Mouse (Mus musculus): Measurements from ENCODE around the gene Rpn1.
"Not testable (repeated sequence)": the region's sequence is repeated elsewhere in the genome, so short reads cannot be mapped to it uniquely, and the experiment has no call there.

Gene Rpn1

GRCm38 (mm10) chr6:88121781-88122180 is 37.5 kb downstream of the Rpn1 start:
- no peaks in the 10 kb centered on the region for H3K36me3 ChIP-seq (ENCODE audit: control insufficient read depth, insufficient read depth, low read length, poor library complexity, severe bottlenecking)
- H3K27me3 ChIP-seq (ENCODE audit: control insufficient read depth, insufficient read depth, low read length, poor library complexity, severe bottlenecking), result no peaks in the 10 kb centered on the region
- DNase-seq (ENCODE audit: low read depth, low spot score), result no peak

DNA sequence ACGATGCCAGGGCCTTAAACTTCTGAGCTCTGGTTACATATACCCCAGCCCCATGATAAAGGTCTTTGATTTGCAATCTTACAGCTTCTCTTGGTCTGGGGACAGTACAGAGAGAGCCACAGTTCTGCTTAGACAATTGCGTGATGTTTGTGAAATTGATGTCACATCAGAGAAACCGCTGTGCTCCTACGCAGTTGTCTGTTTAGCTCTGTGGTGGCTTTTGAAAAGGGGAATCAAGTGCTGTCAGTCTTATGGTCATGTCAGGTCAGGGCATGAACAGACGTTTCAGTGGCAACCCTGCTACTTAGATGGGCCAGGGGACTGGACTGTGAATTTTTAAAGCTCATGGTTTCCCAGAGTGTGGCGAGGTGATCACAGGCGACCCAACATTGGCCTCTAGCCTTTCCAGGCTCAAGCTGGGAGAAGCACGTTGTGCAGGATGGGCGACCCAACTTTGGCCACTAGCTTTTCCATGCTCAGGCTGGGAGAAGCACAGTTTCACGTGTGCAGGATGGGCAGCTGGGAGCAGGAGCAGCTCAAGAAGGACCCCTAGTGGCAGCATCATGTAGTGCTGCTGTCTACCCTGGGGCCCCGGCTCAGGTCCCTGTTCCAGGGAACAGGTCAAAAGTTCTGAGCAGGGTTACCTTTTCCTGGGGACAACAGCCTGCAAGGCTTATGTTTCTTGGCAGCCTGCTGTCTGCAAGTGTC is 39.0 kb downstream of the Rpn1 start:
- DNase-seq (ENCODE audit: low read depth, low spot score), result no peak
- Histone ChIP-seq H3K27me3 (ENCODE audit: control insufficient read depth, insufficient read depth, low read length, poor library complexity, severe bottlenecking) (no peaks in the 10 kb centered on the region), H3K36me3 (ENCODE audit: control insufficient read depth, insufficient read depth, low read length, poor library complexity, severe bottlenecking) (no peaks in the 10 kb centered on the region)

DNA sequence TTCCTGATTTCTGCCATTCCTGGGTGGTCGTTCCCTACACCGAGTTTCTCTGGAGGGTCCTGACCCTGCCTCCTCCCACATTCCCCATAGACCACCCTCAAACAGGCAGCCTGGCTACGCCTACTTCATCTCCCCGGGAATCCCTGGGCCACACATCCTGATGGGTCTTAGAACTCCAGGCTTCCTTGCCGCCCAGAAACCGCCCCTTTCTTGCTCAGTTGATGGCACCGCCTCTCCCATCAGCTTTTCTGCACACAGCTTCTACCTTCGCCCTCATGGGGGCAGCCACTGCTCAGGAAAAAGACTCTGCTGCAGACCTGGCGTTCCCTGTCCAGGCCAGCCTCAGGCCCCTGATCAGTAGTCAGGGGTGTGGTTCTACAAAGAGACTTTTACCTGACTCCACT is 39.6 kb downstream of the Rpn1 start:
- Histone ChIP-seq H3K27me3 (ENCODE audit: control insufficient read depth, insufficient read depth, low read length, poor library complexity, severe bottlenecking) (no peaks in the 10 kb centered on the region), H3K36me3 (ENCODE audit: control insufficient read depth, insufficient read depth, low read length, poor library complexity, severe bottlenecking) (no peaks in the 10 kb centered on the region)
- no peak for DNase-seq (ENCODE audit: low read depth, low spot score)

GRCm38 (mm10) chr6:88124551-88124950 is 40.3 kb downstream of the Rpn1 start:
- Histone ChIP-seq H3K27me3 (ENCODE audit: control insufficient read depth, insufficient read depth, low read length, poor library complexity, severe bottlenecking) (no peaks in the 10 kb centered on the region), H3K36me3 (ENCODE audit: control insufficient read depth, insufficient read depth, low read length, poor library complexity, severe bottlenecking) (no peaks in the 10 kb centered on the region)
- DNase-seq (ENCODE audit: low read depth, low spot score), result no peak

DNA sequence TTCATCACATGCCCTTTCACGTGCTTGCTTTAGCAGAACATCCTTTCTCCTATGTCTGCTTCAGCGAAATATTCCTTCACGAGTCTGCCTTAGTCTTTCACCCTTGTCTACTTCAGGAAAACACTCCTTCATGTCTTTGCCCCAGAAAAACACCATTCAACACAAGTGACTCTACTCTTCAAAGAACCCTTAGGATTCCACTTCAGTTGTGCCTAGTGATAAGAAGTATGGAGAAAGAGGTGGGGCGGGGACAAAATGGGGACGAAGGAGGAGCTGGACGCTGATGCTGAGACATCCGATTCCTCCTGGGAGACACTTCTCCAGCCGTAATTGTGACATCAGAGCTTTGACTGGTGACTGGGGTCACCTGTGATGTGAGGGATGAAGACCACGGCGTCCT is 41.5 kb downstream of the Rpn1 start:
- not testable (repeated sequence) for H3K36me3 ChIP-seq (ENCODE audit: control insufficient read depth, insufficient read depth, low read length, poor library complexity, severe bottlenecking); H3K27me3 ChIP-seq (ENCODE audit: control insufficient read depth, insufficient read depth, low read length, poor library complexity, severe bottlenecking); DNase-seq (ENCODE audit: low read depth, low spot score)

DNA sequence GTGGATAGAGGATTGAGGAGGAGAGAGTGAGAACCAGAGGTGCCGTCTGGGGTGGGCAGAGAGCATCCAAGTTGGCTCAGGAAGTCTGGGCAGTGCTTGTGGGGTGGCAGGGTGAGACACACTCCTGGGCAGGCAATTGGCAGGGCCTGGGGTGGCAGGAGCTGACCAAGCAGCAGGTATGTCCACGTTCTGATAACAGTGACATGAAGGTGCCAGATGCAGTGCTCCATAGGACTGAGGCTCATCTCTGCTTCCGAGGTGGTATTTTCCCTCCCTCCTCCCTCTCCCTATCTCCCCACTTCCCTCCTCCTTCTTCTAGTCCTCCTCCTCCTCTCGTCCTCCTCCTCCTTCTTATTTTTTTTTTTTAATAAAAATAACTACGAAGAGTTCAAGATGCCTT is 47.2 kb downstream of the Rpn1 start:
- DNase-seq (ENCODE audit: low read depth, low spot score), result no peak
- Histone ChIP-seq H3K27me3 (ENCODE audit: control insufficient read depth, insufficient read depth, low read length, poor library complexity, severe bottlenecking) (no peaks in the 10 kb centered on the region), H3K36me3 (ENCODE audit: control insufficient read depth, insufficient read depth, low read length, poor library complexity, severe bottlenecking) (no peaks in the 10 kb centered on the region)

DNA sequence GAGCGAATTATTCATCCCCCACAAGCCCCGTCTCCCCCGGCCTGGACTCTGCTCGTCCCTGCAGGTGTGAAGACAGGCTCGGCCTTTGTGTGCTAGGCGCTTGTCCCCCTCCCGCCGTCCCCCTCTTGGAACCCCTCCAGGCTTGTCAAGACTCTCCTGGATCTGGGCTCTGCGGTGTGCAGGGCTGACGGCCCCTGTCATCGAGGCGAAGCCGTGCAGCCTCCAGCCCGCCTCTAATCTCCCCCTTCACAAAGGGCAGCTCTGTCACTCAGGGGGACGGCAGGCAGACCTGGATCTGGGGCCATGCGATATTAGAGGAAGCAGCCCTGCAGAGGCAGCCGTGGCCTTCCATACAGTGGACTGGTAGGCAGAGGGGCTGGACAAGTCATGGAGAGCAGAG is 47.8 kb downstream of the Rpn1 start:
- no peaks in the 10 kb centered on the region for H3K27me3 ChIP-seq (ENCODE audit: control insufficient read depth, insufficient read depth, low read length, poor library complexity, severe bottlenecking)
- no peak for DNase-seq (ENCODE audit: low read depth, low spot score)
- H3K36me3 ChIP-seq (ENCODE audit: control insufficient read depth, insufficient read depth, low read length, poor library complexity, severe bottlenecking), result no peaks in the 10 kb centered on the region

- Histone ChIP-seq H3K36me3 (ENCODE audit: control insufficient read depth, insufficient read depth, low read length, poor library complexity, severe bottlenecking) (no peaks in the 10 kb centered on the region), H3K27me3 (ENCODE audit: control insufficient read depth, insufficient read depth, low read length, poor library complexity, severe bottlenecking) (no peaks in the 10 kb centered on the region)
- DNase-seq (ENCODE audit: low read depth, low spot score), result no peak
Observed at GRCm38 (mm10) chr6:88133061-88133460, 48.8 kb downstream of the Rpn1 start.

DNA sequence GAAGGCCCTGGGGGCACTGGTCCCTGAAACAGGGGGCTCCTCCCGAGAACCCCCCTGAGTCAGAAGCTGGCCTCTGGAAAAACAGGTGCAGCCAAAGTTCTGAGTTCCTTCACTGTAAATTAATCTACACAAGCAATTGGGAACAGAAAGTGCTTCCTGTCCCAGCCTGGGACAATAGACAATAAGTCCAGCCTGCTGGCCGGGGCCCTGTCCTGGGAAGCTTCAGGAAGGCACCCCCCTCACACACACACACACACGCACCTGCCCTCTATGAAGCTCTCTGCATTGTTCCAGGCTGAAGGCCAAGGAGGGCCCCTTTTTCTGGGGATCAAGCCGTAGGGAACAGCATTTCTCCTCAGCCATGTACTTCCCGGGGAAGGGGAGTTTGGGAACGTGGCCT is 49.6 kb downstream of the Rpn1 start:
- H3K27me3 ChIP-seq (ENCODE audit: control insufficient read depth, insufficient read depth, low read length, poor library complexity, severe bottlenecking), result no peaks in the 10 kb centered on the region
- no peaks in the 10 kb centered on the region for H3K36me3 ChIP-seq (ENCODE audit: control insufficient read depth, insufficient read depth, low read length, poor library complexity, severe bottlenecking)
- DNase-seq (ENCODE audit: low read depth, low spot score), result no peak

DNA sequence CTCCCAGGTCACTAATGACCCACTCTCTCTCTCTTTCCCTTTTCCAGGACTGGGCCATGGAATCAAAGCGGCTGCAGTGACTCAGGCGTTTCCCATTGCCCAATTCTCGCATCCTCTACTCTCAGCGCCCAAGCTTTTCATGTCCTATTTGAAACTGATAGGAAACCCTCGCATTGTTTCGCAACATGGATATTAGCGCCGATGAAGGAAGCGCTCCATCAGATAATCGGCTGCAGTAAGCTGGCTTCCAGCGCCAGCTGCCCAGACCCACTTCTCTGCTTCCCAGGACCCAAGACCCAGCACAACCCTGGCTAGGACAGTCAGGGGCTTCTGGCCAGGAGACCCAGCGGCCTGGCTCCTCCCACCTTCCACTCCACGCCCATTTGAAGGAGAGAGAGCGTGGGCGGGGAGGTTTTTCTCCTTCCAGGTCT is 51.9 kb downstream of the Rpn1 start:
- DNase-seq (ENCODE audit: low read depth, low spot score), result no peak
- H3K27me3 ChIP-seq (ENCODE audit: control insufficient read depth, insufficient read depth, low read length, poor library complexity, severe bottlenecking), result no peaks in the 10 kb centered on the region
- no peaks in the 10 kb centered on the region for H3K36me3 ChIP-seq (ENCODE audit: control insufficient read depth, insufficient read depth, low read length, poor library complexity, severe bottlenecking)

- Histone ChIP-seq H3K27me3 (ENCODE audit: control insufficient read depth, insufficient read depth, low read length, poor library complexity, severe bottlenecking) (no peaks in the 10 kb centered on the region), H3K36me3 (ENCODE audit: control insufficient read depth, insufficient read depth, low read length, poor library complexity, severe bottlenecking) (no peaks in the 10 kb centered on the region)
- no peak for DNase-seq (ENCODE audit: low read depth, low spot score)
Observed at GRCm38 (mm10) chr6:88138485-88138884, 54.2 kb downstream of the Rpn1 start.

GRCm38 (mm10) chr6:88140264-88140663 is 56.0 kb downstream of the Rpn1 start:
- Histone ChIP-seq H3K36me3 (ENCODE audit: control insufficient read depth, insufficient read depth, low read length, poor library complexity, severe bottlenecking) (no peaks in the 10 kb centered on the region), H3K27me3 (ENCODE audit: control insufficient read depth, insufficient read depth, low read length, poor library complexity, severe bottlenecking) (no peaks in the 10 kb centered on the region)
- DNase-seq (ENCODE audit: low read depth, low spot score), result no peak

DNA sequence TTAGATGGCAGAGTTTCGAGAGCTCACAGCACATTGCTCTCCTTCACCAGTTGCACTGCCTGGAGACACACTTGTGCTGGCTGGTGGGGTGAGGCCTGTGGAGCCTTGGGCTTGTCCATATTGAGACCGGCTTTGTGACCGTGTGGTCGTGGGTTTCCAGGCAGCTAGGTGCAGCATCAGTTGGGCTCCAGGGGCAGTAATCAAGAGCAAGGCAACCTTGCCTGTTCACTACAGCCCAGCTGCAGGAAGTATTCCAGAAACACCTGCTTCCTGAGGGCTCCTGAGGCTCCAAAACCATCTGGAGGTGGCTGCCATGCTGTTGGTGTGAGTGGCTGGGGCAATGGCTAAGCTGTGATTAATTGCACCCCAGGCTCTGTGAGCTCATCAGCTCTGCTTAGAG is 61.5 kb downstream of the Rpn1 start:
- no peaks in the 10 kb centered on the region for H3K36me3 ChIP-seq (ENCODE audit: control insufficient read depth, insufficient read depth, low read length, poor library complexity, severe bottlenecking)
- H3K27me3 ChIP-seq (ENCODE audit: control insufficient read depth, insufficient read depth, low read length, poor library complexity, severe bottlenecking), result no peaks in the 10 kb centered on the region
- no peak for DNase-seq (ENCODE audit: low read depth, low spot score)

- Histone ChIP-seq H3K36me3 (ENCODE audit: control insufficient read depth, insufficient read depth, low read length, poor library complexity, severe bottlenecking) (no peaks in the 10 kb centered on the region), H3K27me3 (ENCODE audit: control insufficient read depth, insufficient read depth, low read length, poor library complexity, severe bottlenecking) (no peaks in the 10 kb centered on the region)
- DNase-seq (ENCODE audit: low read depth, low spot score), result no peak
Observed at GRCm38 (mm10) chr6:88146576-88146975, 62.3 kb downstream of the Rpn1 start.

DNA sequence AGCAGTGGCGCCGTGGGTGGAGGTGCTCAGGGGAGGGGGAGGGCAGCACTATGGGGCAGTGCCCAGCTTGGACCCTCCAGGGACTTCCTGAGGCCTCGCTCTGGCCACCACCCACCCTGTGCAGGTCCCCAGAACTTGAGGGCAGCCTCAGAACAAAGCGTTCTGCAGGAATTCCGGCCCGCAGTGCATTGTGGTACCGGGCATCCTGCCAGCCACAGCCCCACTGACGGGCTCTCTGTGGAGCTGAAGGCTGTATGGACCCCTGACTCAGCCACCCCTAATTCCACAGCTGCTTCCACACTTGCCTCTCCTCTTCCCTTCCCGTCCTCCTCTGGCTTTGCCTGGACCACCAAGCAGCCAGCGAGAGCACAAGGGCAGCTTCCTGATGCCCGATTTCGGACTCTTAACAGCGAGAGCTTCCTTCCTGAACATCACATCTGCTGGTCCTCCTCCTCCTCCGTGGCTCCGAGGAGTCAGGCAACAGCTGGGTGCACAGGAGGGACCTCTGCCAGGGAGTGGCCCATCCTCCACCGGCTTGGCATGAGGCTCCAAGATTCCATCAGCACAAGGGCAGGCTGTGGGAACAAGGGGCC is 63.2 kb downstream of the Rpn1 start:
- Histone ChIP-seq H3K36me3 (ENCODE audit: control insufficient read depth, insufficient read depth, low read length, poor library complexity, severe bottlenecking) (no peaks in the 10 kb centered on the region), H3K27me3 (ENCODE audit: control insufficient read depth, insufficient read depth, low read length, poor library complexity, severe bottlenecking) (no peaks in the 10 kb centered on the region)
- DNase-seq (ENCODE audit: low read depth, low spot score), result no peak

GRCm38 (mm10) chr6:88151335-88151734 is 67.1 kb downstream of the Rpn1 start:
- H3K27me3 ChIP-seq (ENCODE audit: control insufficient read depth, insufficient read depth, low read length, poor library complexity, severe bottlenecking), result no peaks in the 10 kb centered on the region
- no peak for DNase-seq (ENCODE audit: low read depth, low spot score)
- H3K36me3 ChIP-seq (ENCODE audit: control insufficient read depth, insufficient read depth, low read length, poor library complexity, severe bottlenecking), result no peaks in the 10 kb centered on the region

All from splenic B cell, adult 2 months (primary cell).